Mouse (Mus musculus) frontal cortex, adult 2 months (tissue): ENCODE data around the gene F2. TPM values are rescaled to one million over a fixed set of nuclear protein-coding genes. Genes with fewer than 3 reads are reported as not detected.

Source experiments
- DNase-seq, 2 experiments: peaks; one replicate each; pipeline ENCODE4 v3.0.0; 2022; ENCODE audit warnings: low spot score in 1 of 2; ENCODE audit errors: extremely low spot score in 1 of 2
- polyA plus RNA-seq: library from polyadenylated mRNA; depleted of rRNA; stranded (reverse); fragments of >200 nt; gene quantifications from 2 replicates; pipeline ENCODE4 v1.2.3, GENCODE M21; 2012; rRNA removed

Gene F2
- polyA plus RNA-seq, 1 experiment: 0.12 TPM

DNA sequence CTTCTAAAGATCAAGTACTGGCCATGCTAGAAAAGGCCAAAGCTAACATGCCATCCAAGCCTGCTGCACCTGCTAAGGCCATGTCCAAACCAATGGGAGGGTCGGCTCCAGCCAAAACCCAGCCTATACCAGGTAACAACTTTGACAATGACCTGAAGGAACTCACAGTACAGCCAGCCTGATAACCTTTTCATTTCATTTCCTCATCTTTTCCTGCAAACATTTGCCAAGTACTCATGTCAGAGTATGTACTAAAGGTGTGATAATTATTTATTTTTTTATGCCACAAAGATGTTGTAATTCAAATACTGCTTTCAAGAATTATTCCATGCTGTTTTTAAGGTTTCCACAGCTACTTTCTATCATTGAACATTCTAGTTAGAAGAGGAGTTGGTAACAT is 50.0 kb downstream of the F2 start:
- no peak for DNase-seq

DNA sequence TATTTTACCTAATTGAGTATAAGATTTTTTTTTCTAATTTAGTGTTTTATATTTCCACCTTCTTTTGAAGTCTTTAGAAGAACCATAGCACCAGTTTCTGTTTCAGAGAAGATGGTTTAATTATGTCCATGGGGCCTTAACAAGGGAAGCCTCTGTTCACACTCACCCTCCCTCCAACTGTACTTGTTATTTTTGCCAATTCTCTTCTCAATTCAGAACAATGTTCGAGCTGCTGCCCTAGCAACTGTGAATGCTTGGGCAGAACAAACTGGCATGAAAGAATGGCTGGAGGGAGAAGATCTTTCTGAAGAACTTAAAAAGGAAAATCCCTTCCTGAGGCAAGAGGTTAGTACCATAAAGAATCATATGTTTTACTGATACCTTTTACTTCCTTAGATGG is 55.3 kb downstream of the F2 start:
- DNase-seq: peak; percentile 17 to 52

Other genes starting within 250 kb of the F2 start
- 114 and 119 TPM in 2 replicates for gene 1110051M20Rik, start 191.7 kb downstream of the F2 start, polyA plus RNA-seq
- 13.0 and 15.6 TPM in 2 replicates for gene Lrp4, start 178.9 kb downstream of the F2 start, polyA plus RNA-seq
- gene Ckap5, start 109.7 kb downstream of the F2 start, polyA plus RNA-seq: 59.8 and 69.1 TPM in 2 replicates
- 14.9 and 15.3 TPM in 2 replicates for gene Zfp408, start 13.4 kb upstream of the F2 start, polyA plus RNA-seq
- gene Arhgap1, start 13.4 kb upstream of the F2 start, polyA plus RNA-seq: 71.1 and 73.6 TPM in 2 replicates
- 114 and 115 TPM in 2 replicates for gene Atg13, start 74.2 kb upstream of the F2 start, polyA plus RNA-seq
- 4.1 and 4.6 TPM in 2 replicates for gene Harbi1, start 74.4 kb upstream of the F2 start, polyA plus RNA-seq
- 37.2 and 39.1 TPM in 2 replicates for gene Ambra1, start 93.7 kb upstream of the F2 start, polyA plus RNA-seq